Mouse (Mus musculus) spleen, adult 2 months (tissue): ENCODE results near the gene Myo3b. TPM values are rescaled to one million over a fixed set of nuclear protein-coding genes. Genes with fewer than 3 reads are reported as not detected.

Experiments
- DNase-seq, 2 experiments: peaks; one replicate each; pipeline versions ENCODE4 v3.0.0 to v3.0.0-alpha.2; 2012 to 2021; ENCODE audit warnings: low spot score in 2 of 2, low read depth in 1 of 2
- H3K27ac ChIP-seq: fragments of 200-500 bp; 2 replicates; pipeline ENCODE4 v1.5.1; 2012; ENCODE audit warnings: low read length, inconsistent platforms; ENCODE audit not compliant: insufficient read depth
- H3K27me3 ChIP-seq: fragments of 200-500 bp; 2 replicates; pipeline ENCODE4 v1.6.1; 2012; ENCODE audit warnings: mild to moderate bottlenecking, moderate library complexity, low read length, inconsistent platforms; ENCODE audit not compliant: control insufficient read depth, insufficient read depth
- H3K36me3 ChIP-seq: fragments of 200-500 bp; 2 replicates; pipeline ENCODE4 v1.6.1; 2012; ENCODE audit warnings: mild to moderate bottlenecking, low read length, inconsistent platforms; ENCODE audit not compliant: control insufficient read depth, insufficient read depth
- H3K4me1 ChIP-seq: fragments of 200-500 bp; 2 replicates; pipeline ENCODE4 v1.6.1; 2011; ENCODE audit warnings: inconsistent platforms; ENCODE audit not compliant: control insufficient read depth, insufficient read depth, insufficient read length
- H3K4me3 ChIP-seq: fragments of 200-500 bp; 2 replicates; pipeline ENCODE4 v1.5.1; 2011; ENCODE audit warnings: mild to moderate bottlenecking, inconsistent platforms; ENCODE audit not compliant: insufficient read depth, insufficient read length; ENCODE audit errors: extremely low read depth
- CTCF ChIP-seq: fragments of 200-500 bp; IDR thresholded peaks from 2 replicates; pipeline ENCODE4 v1.5.1; 2011; ENCODE audit warnings: mild to moderate bottlenecking, inconsistent platforms; ENCODE audit not compliant: insufficient read depth, insufficient read length, insufficient replicate concordance; ENCODE audit errors: extremely low read depth
- POLR2A ChIP-seq: fragments of 200-500 bp; IDR thresholded peaks from 2 replicates; pipeline ENCODE4 v1.6.1; 2011; ENCODE audit warnings: low read depth, low read length, inconsistent platforms
- WGBS: fragments of 180-500 bp; shearing (Covaris S2); methylation state at CpG from one replicate; pipeline ENCODE4 v1.1.7; 2018; 5-methylcytosine and 5-hydroxymethylcytosine counted together
- polyA plus RNA-seq: library from polyadenylated mRNA; depleted of rRNA; stranded (reverse); fragments of >200 nt; gene quantifications from 2 replicates; pipeline ENCODE4 v1.2.3, GENCODE M21; 2012

The Myo3b gene
- polyA plus RNA-seq, 1 experiment = 0.20 TPM

DNA sequence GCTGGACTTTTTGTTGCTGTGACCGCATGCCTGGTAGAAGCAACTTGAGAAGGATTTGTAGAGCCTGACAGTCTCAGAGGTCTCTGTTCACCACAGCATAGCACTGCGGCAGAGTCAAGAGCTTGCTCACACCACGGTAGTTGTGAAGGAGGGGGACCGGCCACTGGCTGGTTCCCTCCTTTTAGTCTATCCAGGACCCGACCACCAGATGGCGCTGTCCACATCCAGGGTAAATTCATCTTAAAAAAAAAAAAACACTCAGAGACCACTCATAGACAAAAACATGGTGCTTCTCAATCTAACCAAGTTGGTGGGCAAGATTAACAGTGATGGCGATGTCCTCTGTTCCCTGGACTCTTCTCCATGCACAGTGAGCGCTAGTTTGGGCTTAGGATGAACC, 1.7 kb upstream of the Myo3b start:
- Histone ChIP-seq H3K4me1 (no peaks in the 10 kb centered on the region), H3K27me3 (no peaks in the 10 kb centered on the region), H3K27ac (no peak overlapping the region), H3K4me3 (no peak overlapping the region), H3K36me3 (no peaks in the 10 kb centered on the region)
- WGBS = 54% methylated on average over 8 of the region's 8 CpGs
- DNase-seq = peak; percentile 41 to 51
- TF ChIP-seq POLR2A = no peak
- TF ChIP-seq CTCF = peak; percentile 57; the same call in 1 of the 2 replicates

DNA sequence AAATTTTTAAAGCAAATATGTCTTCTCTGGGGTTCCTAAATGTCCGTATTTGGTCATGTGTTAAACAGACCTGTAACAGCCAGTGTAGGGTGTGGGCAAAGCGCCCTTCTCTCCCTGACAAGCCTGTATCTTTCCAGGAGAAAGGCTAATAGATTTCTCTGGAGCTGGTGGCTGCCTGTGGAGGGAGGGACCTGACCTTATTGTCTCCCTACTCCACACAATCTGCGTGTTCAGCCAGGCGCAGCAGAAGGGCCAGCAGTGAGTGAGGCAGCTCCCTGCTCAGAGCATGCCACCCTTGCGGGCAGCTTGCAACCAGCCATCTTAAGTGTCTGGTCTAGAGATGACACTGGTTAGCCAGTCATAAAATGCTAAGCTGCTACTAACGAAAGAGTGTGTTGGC, 5.5 kb downstream of the Myo3b start:
- 79% methylated on average over 6 of the region's 6 CpGs for WGBS
- TF ChIP-seq POLR2A (no peak), CTCF (no peak)
- Histone ChIP-seq H3K4me1 (no peaks in the 10 kb centered on the region), H3K27ac (no peak overlapping the region), H3K27me3 (no peaks in the 10 kb centered on the region), H3K36me3 (no peaks in the 10 kb centered on the region), H3K4me3 (no peak overlapping the region)
- no peak for DNase-seq

DNA sequence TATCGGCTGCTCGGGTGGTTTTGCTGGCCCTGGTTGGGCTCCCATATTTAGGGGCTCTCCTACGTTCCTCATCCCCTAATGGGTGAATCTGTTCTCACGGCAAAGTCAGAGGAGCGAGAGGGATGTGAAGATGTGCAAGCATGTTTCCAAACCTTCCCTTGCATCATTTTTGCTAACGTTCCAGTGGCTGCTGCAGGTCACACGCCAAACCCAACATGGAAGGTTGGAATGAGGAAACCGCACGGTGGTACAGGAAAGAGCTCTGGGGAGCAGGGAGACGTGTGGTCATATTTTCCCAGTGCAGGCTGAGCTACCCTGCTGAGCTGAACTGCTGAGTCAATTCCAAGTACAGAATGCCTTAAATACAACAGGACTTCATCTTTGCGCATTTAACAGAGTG, 8.9 kb downstream of the Myo3b start:
- TF ChIP-seq CTCF = no peak
- TF ChIP-seq POLR2A = no peak
- WGBS = 50% methylated on average over 11 of the region's 11 CpGs
- H3K4me3 ChIP-seq = no peak overlapping the region

DNA sequence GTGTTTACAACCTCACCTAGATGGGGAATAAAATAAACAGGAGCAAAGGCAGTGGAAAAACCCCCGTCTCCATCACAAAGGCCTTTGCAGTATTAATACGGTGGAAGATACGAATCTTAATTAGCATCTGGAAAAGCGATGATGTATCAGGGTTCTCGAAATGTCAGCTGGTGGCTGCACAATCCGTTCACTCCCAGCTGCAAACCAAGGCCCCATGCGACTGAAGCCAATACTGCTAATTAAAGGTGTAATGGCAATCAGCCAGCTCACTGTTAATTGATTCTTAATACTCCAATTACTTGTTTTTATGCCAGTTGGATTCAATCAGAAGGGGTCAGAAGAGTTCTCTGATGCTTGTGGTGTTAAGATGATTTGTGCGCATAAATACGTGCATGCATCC, 14.9 kb downstream of the Myo3b start:
- no peak for DNase-seq
- Histone ChIP-seq H3K27ac (no peak overlapping the region), H3K36me3 (no peaks in the 10 kb centered on the region), H3K4me1 (no peaks in the 10 kb centered on the region), H3K27me3 (no peaks in the 10 kb centered on the region), H3K4me3 (no peak overlapping the region)
- WGBS = 93% methylated on average over 9 of the region's 9 CpGs
- TF ChIP-seq CTCF (no peak), POLR2A (no peak)

More for the DNA sequence above, 8.9 kb downstream of the Myo3b start:
- DNase-seq = no peak
- Histone ChIP-seq H3K4me1 (no peaks in the 10 kb centered on the region), H3K27me3 (no peaks in the 10 kb centered on the region), H3K27ac (no peak overlapping the region), H3K36me3 (no peaks in the 10 kb centered on the region)

DNA sequence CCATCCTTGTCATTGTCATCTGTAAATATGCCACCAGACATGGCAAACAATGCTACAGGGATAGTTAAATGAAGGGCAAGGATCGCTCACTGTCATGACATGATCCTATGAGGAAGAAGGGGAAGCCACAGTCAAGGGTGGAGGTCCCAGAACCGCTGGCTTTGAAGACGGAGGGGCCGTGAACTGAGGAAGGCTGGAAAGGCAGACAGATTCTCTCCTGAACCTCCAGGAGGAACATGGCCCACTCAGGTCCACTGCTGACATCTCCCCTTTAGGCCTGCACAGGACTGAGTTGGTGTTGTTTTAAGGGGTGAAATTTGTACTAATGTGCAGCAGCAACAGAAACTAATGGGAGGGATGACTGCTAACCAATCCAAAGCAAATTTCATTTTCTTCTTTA, 19.3 kb downstream of the Myo3b start:
- no peaks in the 10 kb centered on the region for H3K27me3 ChIP-seq
- no peak overlapping the region for H3K4me3 ChIP-seq
- H3K36me3 ChIP-seq = no peaks in the 10 kb centered on the region
- WGBS = 93% methylated on average over 4 of the region's 4 CpGs
- DNase-seq = no peak
- H3K27ac ChIP-seq = no peak overlapping the region
- no peaks in the 10 kb centered on the region for H3K4me1 ChIP-seq
- no peak for TF ChIP-seq CTCF
- no peak for TF ChIP-seq POLR2A

DNA sequence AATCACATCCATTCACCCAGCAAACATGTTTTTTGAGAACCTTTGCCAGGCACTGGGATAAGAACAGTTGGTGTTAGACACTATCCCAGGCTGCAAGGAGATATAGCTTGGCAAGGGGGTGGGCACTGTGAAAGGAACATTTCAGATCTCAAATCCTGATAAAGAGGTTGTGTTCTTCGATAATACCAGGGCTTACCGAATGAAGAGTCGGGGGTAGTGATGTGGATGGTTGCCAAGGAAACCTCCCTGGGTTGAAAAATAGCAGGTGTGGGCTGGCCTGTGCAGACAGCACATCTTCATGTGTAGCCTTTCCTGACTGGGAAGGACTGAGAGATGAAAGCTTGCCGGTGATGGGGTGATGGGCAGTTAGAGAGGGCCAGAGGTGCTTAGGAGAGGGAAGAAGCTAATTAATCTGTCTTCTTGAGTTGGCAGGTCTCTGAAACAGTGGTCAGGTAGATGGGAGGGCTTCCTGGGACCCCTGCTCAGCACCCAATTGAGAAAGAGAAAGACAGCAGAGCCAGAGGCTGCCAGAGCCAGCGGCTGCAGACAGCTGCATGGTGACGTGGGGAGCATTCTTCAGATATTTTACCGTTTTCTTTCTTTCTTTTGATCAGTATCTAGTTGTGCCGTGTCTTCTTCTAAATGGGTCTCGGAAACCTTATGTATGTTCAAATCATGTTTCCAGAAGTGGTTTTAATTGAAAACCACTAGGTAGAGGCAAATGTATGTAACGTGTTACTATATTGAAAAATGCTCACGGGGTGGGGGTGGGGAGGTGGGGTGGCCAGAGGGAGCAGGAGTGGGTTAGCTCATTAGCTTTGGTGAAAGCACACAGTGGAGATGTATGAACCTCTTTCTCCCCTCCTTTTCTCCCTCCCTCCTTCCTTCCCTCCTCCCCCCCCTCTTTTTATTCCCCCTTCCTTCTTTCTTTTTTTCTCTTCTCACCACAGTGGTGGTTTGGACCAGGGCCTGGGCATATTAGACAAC, 21.7 kb downstream of the Myo3b start:
- Histone ChIP-seq H3K27ac (no peak overlapping the region), H3K4me3 (no peak overlapping the region), H3K27me3 (no peaks in the 10 kb centered on the region), H3K36me3 (no peaks in the 10 kb centered on the region), H3K4me1 (no peaks in the 10 kb centered on the region)
- WGBS = 74% methylated on average over 11 of the region's 11 CpGs
- TF ChIP-seq POLR2A (no peak), CTCF (no peak)
- DNase-seq = no peak

DNA sequence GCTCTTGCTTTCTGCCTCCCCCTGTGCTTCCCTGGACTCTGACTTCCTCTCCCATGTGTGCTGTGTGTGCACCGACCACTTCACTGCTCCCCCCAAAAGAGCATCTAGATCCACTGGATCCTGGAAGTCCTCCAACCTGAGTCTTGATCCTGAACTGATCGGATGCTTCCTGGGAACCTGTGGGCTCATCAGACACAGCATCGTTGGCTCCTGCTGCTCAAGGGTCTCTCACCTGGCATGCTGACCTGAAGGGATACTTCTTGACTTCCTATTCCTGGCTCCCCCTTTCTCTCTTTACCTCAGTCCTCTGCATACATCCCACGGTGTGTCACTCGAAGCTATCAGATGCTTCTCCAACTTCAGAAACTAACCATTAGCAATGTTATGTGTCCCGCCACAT, 26.2 kb downstream of the Myo3b start:
- 80% methylated on average over 6 of the region's 6 CpGs for WGBS
- TF ChIP-seq CTCF (no peak), POLR2A (no peak)
- no peaks in the 10 kb centered on the region for H3K36me3 ChIP-seq
- no peak overlapping the region for H3K27ac ChIP-seq
- no peak overlapping the region for H3K4me3 ChIP-seq
- no peaks in the 10 kb centered on the region for H3K4me1 ChIP-seq
- H3K27me3 ChIP-seq = no peaks in the 10 kb centered on the region
- DNase-seq = no peak
